Mouse (Mus musculus) left cerebral cortex, postnatal 10 days (tissue): ENCODE results near the gene Dazap1. TPM values are rescaled to one million over a fixed set of nuclear protein-coding genes. Genes with fewer than 3 reads are reported as not detected.

ENCODE experiments used
- DNase-seq, 2 experiments: peaks; one replicate each; pipeline ENCODE4 v3.0.0; 2021 to 2022; ENCODE audit warnings: low spot score in 2 of 2, mixed read lengths in 1 of 2; ENCODE audit errors: extremely low spot score in 1 of 2
- intact Hi-C: fragments of 180-260 bp; cut with DNase I; formaldehyde crosslinking; loops from one replicate; pipeline ENCODE4 v1.15.1; 2025
- total RNA-seq, 2 experiments: library from RNA; stranded (reverse); gene quantifications; 2 replicates each; pipeline ENCODE4 v1.2.3; 2021

Gene Dazap1
- total RNA-seq, 2 experiments from 2014 or later, result 95.2 to 98.6 TPM

DNA sequence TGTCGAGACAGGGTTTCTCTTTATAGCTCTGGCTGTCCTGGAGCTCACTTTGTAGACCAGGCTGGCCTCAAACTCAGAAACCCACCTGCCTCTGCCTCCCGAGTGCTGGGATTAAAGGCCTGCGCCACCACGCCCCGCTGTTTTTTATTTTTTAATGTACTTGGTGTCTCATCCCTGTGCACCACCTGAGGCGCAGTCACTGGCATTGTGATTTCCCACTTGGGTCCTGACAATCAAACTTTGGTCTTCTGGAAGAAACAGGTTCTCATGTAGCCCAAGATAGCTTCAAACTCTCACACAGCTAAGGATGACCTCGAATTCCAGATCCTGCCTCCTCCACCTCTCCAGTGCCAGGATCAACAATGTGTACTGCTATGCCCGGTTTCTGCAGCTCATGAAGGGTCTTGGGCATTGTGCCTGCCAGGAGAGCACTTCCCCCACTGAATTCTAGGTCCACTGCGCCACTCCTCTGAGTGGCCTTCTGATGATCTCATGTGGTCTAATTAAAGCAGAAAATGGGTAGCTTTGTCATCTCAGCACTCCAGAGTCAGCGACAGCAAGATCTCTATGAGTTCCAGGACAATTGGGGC is 1.6 kb downstream of the Dazap1 start:
- no peak for DNase-seq
- intact Hi-C loops, result no loop called here

DNA sequence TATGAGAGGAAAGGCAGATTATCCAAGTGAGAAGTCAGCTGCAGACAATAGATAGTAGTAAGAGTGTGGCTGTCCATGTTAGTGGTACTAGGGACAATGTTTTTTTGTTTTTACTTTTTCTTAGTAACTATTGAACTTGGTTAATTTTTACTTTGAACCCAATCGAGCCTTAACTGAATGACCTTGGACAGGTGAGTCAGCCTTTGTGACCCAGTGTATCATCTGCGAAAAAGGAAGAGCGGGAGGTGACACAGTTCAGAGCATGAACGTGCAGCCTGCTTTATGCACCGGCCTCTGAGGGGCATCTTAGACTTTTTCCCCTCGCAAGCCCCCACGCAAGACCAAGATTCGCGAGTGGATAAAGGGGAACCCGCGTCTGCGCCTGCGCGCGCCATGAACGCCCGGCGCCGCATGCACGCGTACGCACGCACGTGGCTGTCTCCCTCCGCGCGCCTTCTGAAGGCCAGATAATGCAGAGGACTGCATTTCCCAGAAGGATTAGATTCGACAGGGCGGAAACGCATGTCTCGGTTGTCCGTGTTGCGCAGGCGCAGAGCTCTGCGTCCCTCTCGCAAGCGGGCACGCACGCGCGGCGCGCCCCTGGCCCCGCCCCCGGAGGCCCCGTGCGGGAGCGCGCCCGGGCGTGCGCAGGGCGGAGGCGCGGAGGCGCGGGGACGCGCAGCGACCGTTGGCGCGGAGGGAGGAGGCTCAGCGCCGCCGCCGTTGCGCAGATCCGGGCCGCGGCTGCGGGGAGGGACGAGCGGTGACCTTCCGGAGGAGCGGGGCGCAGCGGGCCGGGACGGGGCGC is 3.3 kb downstream of the Dazap1 start:
- DNase-seq, result peak; percentile 99 to 100
- intact Hi-C loops, result no loop called here

DNA sequence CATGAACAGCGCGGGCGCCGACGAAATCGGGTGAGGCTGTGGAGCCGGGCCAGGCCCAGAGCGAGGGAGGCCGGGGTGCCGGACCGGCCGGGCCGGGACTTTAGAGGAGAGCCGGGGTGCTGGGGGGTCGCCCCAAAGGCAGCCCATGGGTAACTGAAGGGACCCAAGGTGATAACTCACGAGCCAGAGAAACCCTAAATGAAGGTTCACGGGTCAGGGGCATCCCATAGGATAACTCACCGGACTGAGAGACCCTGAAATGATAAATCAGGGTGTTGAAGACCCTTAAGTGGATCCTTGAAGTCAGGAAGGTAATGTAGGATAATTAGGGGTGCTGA is 3.8 kb downstream of the Dazap1 start:
- intact Hi-C loops, result no loop called here
- DNase-seq, result no peak

DNA sequence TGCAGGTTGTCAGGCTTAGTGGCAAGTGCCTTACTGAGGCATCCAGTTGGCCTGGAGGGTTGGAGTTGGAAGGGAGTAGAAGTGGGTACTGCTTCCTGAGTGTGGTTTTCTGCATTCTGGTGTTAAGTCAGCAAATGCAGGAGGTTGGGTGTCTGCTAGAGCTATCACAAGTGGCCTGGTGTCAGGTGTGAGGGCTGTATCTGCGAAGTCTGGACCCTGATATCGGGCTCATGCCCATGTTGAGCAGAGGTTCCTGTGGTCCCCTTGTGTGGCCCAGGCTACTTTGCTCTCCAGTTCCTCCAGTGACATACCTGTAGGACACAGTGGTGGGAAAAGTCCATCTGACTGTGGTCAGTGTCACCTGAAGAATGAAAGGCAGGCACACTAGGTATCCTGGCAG is 8.8 kb downstream of the Dazap1 start:
- intact Hi-C loops, result no loop called here
- no peak for DNase-seq

DNA sequence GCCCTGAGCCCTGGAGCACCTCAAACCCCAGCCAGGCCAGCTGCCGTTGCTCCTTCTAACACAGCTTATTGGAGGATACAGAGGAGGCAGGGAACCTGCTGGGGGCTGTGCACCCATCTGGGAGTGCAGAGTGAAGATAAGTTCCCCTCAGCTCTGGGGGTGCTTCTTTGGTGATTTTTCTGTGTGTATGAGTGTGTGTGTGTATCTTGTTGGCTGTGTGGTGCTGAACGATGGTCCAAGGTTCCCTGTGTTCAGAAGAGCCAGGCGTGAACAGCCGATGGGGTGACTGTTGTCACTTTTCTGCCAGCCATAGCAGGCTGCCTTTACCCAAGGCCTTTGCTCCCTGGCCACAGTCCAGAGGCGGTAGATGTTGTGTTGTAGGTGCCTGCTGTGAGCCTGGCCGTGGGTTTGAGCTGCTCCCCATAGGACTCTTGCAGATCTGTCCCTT is 9.5 kb downstream of the Dazap1 start:
- intact Hi-C loops, result no loop called here
- no peak for DNase-seq

DNA sequence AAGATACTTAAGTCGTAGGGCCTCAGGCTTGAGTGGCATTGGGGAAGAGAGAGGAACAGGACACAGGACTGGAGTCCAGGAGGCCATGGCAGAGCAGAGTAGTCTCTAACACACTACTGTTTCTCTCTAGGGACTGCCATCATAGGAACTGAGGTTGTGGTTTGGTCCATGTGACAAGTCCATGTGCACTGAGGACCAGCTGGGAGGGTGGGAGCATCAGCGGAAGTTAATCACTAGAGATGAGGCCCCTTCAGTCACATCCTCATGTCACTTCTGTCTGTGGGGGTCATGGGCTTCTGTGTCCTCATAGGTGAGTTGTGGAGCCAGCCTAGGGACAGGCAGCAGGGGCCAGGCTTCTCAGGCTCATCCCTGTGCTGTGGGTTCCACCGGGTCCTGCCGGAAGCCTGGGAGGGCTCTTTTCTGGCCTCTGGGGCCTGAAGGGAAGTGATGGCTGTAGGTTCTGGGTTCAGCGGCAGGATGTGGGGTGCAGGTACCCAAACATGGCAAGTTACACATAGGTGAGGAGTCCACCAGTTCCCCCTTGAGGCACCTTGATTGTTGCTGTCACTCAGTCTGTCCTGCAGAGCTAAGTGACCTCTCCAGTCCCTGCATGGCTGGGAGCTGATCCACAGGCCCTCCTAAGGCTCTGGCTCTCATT is 10.0 kb downstream of the Dazap1 start:
- DNase-seq, result no peak
- intact Hi-C loops, result no loop called here

DNA sequence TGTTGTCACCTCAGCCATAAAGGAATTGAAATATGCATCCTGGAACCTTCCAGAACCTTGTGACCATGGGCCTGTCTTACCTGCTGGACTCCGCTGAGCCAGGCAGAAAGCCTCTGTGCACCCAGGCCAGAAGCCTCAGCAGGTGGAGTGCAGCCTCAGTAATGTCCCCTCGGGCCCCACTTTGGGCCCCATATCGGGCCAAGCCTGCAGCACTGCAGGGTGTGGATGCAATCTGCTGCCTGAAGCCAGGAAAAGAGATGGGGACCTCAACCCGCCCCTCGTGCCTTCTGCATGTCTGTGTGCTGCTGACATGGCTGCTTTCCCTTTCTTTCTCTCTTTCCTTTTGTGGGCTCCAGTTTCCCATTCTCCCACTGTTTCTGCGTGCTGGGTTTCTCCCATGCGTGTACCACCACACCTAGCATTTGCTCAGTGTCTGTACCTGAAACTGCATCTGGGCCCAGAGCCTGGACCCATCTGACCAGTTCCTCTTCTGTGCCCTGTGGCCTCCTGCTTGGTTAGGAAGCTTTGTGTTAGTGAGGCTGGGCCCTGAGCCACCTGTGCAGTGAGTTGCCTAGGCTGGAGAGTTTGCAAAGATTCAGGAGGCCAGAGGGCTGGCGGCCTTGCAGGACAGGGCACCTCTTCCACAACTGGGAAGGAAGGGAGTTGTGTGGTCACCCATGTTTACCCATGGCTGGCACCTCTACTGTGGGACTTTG is 10.7 kb downstream of the Dazap1 start:
- intact Hi-C loops, result no loop called here
- no peak for DNase-seq

DNA sequence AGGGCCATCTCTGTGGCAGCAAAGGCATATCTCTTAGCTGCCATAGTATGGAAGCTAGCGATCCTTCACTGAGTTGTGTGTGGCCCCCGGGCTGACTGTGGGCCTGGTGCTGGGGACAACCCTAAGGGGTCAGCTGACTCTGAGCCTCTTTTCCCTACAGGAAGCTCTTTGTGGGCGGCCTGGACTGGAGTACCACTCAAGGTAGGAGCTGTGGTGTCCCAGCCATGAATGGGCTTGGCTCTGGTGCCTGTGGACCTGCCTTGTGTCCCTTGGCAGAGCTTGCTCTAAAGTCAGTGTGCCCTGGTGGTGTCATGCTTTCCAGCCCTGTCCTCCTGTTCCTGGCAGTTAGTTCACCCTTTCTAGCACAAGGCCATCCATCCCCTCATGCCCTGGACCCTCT is 12.6 kb downstream of the Dazap1 start:
- no peak for DNase-seq
- intact Hi-C loops, result no loop called here

DNA sequence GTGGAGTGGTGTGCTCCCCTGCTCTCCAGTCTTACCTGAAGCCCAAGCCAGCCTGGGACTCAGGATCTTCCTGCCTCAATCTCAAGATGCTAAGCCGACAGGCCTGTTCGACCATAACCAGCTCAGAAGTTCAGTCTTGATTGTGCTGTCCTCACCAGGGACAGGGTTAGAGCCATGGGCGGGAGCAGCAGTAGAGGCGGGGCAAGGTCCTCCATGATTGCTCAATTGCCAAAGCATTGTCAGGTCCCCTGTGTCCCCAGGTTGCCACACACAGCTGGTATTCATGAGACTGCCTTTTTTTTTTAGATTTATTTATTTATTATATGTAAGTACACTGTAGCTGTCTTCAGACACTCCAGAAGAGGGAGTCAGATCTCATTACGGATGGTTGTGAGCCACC is 15.0 kb downstream of the Dazap1 start:
- intact Hi-C loops, result no loop called here
- no peak for DNase-seq

DNA sequence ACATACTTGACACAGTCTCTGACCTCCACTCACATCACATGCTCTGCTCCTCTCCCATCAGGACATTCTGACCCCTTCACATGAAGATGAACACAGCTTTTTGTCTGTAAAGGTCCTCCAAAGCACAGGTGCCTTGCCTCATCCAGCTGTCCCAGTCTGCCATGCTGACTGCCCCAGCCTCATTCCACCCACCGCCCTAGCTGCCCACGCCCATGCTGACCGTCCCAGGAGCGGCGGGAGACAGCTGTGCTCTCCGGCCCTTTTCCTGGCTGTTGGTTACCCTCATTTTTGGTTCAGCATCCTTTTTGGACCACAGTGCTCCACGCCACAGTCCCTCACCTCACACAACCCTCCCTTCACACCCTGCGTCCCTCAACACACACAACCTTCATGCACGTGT is 17.1 kb downstream of the Dazap1 start:
- no peak for DNase-seq

DNA sequence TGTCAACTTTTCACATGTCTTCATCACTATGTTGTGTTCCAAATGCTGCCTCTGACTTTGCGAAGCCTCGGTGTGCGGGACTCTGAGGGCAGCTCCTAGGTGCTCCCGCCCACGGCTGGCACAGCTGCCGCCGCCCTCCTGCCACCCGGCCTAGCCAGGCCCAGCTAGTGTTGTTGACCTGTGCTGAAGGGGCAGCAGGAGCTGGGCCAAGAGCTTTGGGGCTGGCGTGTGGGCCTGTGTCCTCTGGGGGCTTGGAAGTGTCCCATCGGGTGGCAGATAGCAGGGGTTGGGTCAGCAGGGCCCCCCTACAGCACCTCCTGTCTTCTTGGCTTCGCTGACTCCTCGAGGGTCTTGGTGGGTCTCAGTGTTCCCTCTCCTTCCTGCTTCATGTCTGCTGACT is 18.0 kb downstream of the Dazap1 start:
- intact Hi-C loops, result no loop called here
- no peak for DNase-seq

More for the DNA sequence above, 17.1 kb downstream of the Dazap1 start:
- intact Hi-C loops, result no loop called here

DNA sequence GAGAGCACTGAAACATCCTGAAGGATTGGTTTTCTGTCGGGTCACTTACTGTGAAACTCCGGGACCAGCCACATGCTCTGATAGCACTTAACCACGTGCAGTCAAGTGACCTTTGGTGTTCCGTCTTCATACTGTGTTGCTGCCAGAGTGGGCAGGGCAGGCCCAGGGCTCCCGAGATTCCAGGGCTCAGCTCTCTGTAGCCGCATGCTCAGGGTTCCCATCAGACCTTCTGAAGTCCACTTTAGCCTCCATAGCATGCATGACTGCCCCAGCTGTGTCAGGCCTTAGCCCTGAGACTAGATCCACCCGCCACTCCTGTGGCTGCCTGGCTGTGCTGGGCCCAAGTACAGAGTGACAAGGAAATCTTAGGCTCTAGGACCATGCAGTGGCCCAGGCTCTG is 20.0 kb downstream of the Dazap1 start:
- DNase-seq, result no peak
- intact Hi-C loops, result no loop called here

DNA sequence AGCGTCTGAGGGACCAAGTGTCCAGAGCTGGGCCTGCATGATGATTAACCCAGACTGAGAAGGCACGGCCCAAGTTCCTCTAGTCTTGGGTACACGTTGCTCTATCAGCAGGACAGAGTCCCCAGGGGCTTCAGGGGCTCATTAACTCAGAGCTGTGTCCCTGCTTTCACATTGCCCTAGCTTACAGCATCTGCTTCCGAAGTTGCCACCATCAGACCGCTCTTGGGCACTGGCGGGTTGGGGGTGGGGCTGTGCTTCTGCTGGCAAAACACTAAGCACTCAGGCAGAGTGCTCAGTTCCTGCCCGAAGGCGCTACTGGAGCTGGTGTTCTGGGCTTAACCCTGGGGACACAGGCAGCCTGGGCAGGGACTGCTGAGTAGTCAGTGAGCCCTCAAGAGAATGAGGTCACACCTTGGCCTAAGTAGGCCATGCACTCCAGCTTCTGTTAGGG is 20.7 kb downstream of the Dazap1 start:
- DNase-seq, result no peak
- intact Hi-C loops, result no loop called here

DNA sequence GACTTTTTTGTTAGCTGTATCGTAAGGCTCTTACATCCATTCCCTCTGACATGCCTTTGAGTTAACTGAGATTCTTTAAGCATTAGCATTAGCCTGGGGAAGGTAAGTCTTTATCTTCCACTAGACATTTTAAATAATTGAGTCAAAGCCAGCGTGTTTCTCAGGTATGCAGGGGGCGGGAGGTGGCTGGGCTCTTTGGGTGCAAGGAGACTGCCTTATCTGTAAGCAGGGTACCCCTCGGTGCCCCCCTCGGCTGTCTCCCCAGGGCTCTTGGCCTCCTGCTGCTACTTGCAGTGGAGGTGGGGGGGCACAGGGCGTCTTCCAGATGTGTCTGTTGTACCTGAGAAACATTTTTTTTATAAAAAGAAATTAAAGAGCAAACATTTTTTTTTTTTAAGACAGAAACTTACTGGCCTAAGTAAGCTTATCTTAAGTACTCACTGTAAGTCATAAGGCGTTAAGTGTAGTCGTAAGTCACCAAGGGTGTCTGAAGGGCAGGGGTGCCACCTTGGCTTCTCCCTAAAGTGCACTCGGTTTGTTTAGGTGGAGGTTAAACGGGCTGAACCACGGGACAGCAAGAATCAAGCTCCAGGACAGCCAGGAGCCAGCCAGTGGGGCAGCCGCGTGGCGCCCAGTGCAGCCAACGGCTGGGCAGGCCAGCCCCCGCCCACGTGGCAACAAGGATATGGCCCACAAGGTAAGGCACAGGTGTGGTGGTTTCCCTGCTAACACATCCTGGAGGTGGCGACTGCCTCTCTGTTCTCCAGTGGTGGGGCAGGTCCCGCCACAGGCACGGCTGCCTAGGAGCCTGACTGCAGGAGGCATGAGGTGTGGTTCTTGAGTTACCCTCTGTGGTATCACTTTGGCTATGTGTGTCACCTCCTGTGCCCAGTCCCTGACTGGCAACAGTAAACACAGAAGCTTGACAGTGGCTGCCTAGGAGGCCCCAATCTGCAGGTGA is 21.5 kb downstream of the Dazap1 start:
- intact Hi-C loops, result no loop called here
- DNase-seq, result no peak

DNA sequence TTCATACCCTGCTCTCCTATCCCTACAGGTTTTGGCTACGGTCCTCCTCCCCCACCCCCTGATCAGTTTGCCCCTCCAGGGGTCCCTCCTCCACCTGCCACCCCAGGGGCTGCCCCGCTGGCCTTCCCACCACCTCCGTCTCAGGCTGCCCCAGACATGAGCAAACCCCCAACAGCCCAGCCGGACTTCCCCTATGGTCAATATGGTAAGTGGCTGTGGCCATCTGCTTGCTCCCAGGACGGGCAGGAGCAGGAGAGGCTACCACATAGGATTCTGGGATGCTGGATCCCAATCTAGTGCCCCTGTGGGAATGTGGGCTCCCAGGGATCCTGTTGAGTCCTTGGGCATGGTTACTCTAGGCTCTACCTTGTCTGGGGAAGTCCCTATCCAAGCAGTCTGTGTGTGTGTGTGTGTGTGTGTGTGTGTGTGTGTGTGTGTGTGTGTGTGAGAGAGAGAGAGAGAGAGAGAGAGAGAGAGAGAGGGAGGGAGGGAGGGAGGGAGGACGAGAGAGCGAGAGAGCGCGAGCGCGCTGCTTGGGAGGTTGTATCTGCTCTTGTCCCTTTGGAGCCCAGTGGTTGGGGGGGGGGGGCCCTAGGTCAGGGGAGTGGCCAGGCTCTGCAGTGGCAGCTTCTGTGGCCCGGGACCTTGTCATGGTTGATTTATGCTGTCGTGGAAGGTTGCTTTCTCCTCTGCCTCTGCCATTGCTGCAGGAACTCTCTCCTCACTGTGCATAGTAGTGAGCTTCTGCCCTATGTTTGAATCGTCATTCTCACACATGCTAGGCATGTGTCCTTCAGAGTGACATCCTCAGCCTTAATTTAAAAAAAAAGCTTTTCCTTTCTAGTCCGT is 24.2 kb downstream of the Dazap1 start:
- intact Hi-C loops, result no loop called here
- no peak for DNase-seq

DNA sequence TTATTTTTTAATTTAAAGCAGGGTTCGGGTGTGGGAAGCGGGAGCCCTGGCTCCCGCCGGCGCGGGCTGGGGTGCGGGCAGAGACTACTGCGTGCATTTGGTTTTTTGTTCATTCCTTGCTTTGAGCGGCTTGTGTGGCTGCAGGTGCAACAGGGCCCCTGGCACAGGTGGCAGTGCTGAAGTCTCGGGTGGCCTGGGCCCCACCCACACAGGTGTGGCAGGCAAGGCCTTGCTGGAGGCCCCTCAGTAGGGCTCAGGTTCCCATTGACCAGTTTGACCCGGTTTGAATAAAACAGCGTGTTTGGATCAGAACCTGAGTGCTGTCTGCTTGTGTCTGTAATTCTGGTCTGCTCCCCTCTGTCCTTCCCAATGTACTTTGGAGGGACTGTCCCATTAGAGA is 26.8 kb downstream of the Dazap1 start:
- intact Hi-C loops, result no loop called here
- no peak for DNase-seq

DNA sequence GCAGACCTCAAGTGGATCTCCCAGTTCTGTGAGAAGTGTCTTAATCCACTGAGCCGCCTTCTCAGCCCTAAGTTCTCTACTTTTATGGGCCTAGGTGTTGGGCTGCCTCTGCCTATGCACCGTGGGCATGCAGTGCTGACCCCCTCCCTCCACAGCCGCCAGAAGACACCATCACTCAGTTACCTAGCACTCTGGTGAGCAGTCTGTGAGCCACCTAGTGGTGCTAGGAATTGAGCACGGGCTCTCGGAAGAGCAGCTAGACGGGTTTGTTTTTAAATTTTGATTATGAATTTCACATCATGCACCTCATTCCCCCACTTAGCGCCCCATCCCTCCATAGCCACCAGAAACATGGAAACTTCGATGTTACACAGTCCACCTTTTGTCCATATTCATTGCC is 27.4 kb downstream of the Dazap1 start:
- intact Hi-C loops, result no loop called here
- no peak for DNase-seq
